Mouse (Mus musculus) CH12.LX (cell line): ENCODE data around the gene Nsd1. TPM values are rescaled to one million over a fixed set of nuclear protein-coding genes. Genes with fewer than 3 reads are reported as not detected.

Source experiments
- DNase-seq: peaks from one replicate; pipeline ENCODE4 v3.0.0-alpha.2; 2013; ENCODE audit errors: extremely low read depth
- H3K27ac ChIP-seq: 2 replicates; pipeline ENCODE4 v1.5.1; 2012; ENCODE audit warnings: low read depth, mild to moderate bottlenecking, control low read depth, moderate library complexity; ENCODE audit not compliant: insufficient read depth
- H3K27me3 ChIP-seq: replicated peaks from 2 replicates; pipeline ENCODE3; 2012; ENCODE audit warnings: inconsistent platforms
- H3K36me3 ChIP-seq, 2 experiments: replicated peaks in 1 of 2; 2 replicates each; pipeline versions ENCODE3 to v1.6.1; 2012; ENCODE audit warnings: inconsistent platforms in 1 of 2, low read length in 1 of 2, mild to moderate bottlenecking in 1 of 2, mixed read lengths in 1 of 2, moderate library complexity in 1 of 2; ENCODE audit not compliant: control insufficient read depth in 1 of 2, insufficient read depth in 1 of 2
- H3K4me1 ChIP-seq, 2 experiments: 2 replicates each; pipeline ENCODE4 v1.6.1; 2012; ENCODE audit warnings: inconsistent platforms in 1 of 2, moderate library complexity in 1 of 2; ENCODE audit not compliant: insufficient read depth in 2 of 2, control insufficient read depth in 1 of 2
- H3K4me2 ChIP-seq: 2 replicates; pipeline ENCODE4 v1.6.1; 2012; ENCODE audit warnings: low read depth, mild to moderate bottlenecking, control low read depth; ENCODE audit not compliant: poor library complexity, insufficient read depth, severe bottlenecking
- H3K4me3 ChIP-seq, 3 experiments: fragments of 150-350 bp in 1 of 3; sonication (generic) in 1 of 3; replicated peaks in 1 of 3; 2 replicates each; pipeline versions ENCODE3 to v1.5.1; 2011 to 2012; ENCODE audit warnings: low read depth in 2 of 3, low read length in 2 of 3, mild to moderate bottlenecking in 2 of 3, moderate library complexity in 2 of 3, control low read depth in 1 of 3, improper control_type of control experiment in 1 of 3, inconsistent platforms in 1 of 3, mixed read lengths in 1 of 3; ENCODE audit not compliant: poor library complexity in 1 of 3
- H3K79me2 ChIP-seq: replicated peaks from 2 replicates; pipeline ENCODE4 v1.6.1; 2012; ENCODE audit warnings: mild to moderate bottlenecking, moderate library complexity; ENCODE audit not compliant: control insufficient read depth, poor library complexity, insufficient read depth, severe bottlenecking; ENCODE audit errors: extremely low read depth
- H3K9ac ChIP-seq: 2 replicates; pipeline ENCODE4 v1.6.1; 2012; ENCODE audit warnings: low read depth, mild to moderate bottlenecking, control low read depth, moderate library complexity; ENCODE audit not compliant: insufficient read depth
- H3K9me3 ChIP-seq: replicated peaks from 2 replicates; pipeline ENCODE3; 2012; ENCODE audit warnings: low read length, inconsistent platforms, mixed read lengths
- BHLHE40 ChIP-seq: IDR thresholded peaks from 2 replicates; pipeline ENCODE4 v1.6.1; 2011; ENCODE audit warnings: mild to moderate bottlenecking, low read depth, low read length, improper control_type of control experiment
- CHD2 ChIP-seq: IDR thresholded peaks from 2 replicates; pipeline ENCODE4 v1.6.1; 2011; ENCODE audit warnings: low read length, improper control_type of control experiment
- EP300 ChIP-seq: IDR thresholded peaks from 2 replicates; pipeline ENCODE4 v1.6.1; 2011; ENCODE audit warnings: low read length, improper control_type of control experiment
- GABPA ChIP-seq: IDR thresholded peaks from 2 replicates; pipeline ENCODE4 v1.6.1; 2012; ENCODE audit warnings: low read depth, low read length, improper control_type of control experiment, inconsistent platforms; ENCODE audit not compliant: insufficient replicate concordance
- HCFC1 ChIP-seq: IDR thresholded peaks from 2 replicates; pipeline ENCODE4 v1.6.1; 2012; ENCODE audit warnings: low read depth, mild to moderate bottlenecking, inconsistent platforms, low read length, improper control_type of control experiment
- JUND ChIP-seq: conservative IDR thresholded peaks from 2 replicates; pipeline ENCODE4 v1.6.1; 2011; ENCODE audit warnings: low read depth, low read length, improper control_type of control experiment
- MAFK ChIP-seq: IDR thresholded peaks from 2 replicates; pipeline ENCODE4 v1.6.1; 2011; ENCODE audit warnings: low read length, improper control_type of control experiment; ENCODE audit not compliant: insufficient replicate concordance
- MAX ChIP-seq: IDR thresholded peaks from 2 replicates; pipeline ENCODE4 v1.6.1; 2011; ENCODE audit warnings: low read length, improper control_type of control experiment
- MYC ChIP-seq: IDR thresholded peaks from 2 replicates; pipeline ENCODE4 v1.6.1; 2011; ENCODE audit warnings: low read depth, mild to moderate bottlenecking, improper control_type of control experiment, low read length
- POLR2AphosphoS2 ChIP-seq: IDR thresholded peaks from 2 replicates; pipeline ENCODE4 v1.6.1; 2011; ENCODE audit warnings: low read depth, low read length, improper control_type of control experiment
- SIN3A ChIP-seq: IDR thresholded peaks from 2 replicates; pipeline ENCODE4 v1.6.1; 2012; ENCODE audit warnings: low read length, improper control_type of control experiment, inconsistent platforms
- USF1 ChIP-seq: IDR thresholded peaks from 2 replicates; pipeline ENCODE4 v1.6.1; 2014; ENCODE audit warnings: low read depth, mild to moderate bottlenecking, inconsistent platforms, low read length, improper control_type of control experiment
- ZC3H11A ChIP-seq: IDR thresholded peaks from 2 replicates; pipeline ENCODE4 v1.6.1; 2012; ENCODE audit warnings: low read depth, mild to moderate bottlenecking, inconsistent platforms, low read length, improper control_type of control experiment
- ZNF384 ChIP-seq: IDR thresholded peaks from 2 replicates; pipeline ENCODE4 v1.6.1; 2012; ENCODE audit warnings: low read depth, low read length, improper control_type of control experiment, inconsistent platforms
- dilution Hi-C: fragments of 300-500 bp; cut with MboI; formaldehyde crosslinking; loops from 2 replicates; pipeline ENCODE4 v1.14.3; 2020; ENCODE audit warnings: low sequenced_read_pairs; ENCODE audit not compliant: extremely low pct_unique_long_range_greater_than_20kb, extremely low pct_ligation_motif_present
- in situ Hi-C: fragments of 300-500 bp; cut with MboI; formaldehyde crosslinking; loops from 3 replicates; pipeline ENCODE4 v1.14.3; 2019; ENCODE audit warnings: low sequenced_read_pairs, low pct_ligation_motif_present, low pct_unique_long_range_greater_than_20kb, mixed read lengths
- polyA plus RNA-seq: library from polyadenylated mRNA; unstranded; fragments of >175 nt; gene quantifications from 2 replicates; pipeline ENCODE4 v1.2.1, GENCODE M21; 2012; ENCODE audit warnings: low read depth; ENCODE audit not compliant: insufficient read length
- total RNA-seq, 2 experiments: library from RNA; depleted of rRNA; stranded (reverse); fragments of 300-350 nt in 1 of 2; fragments of >200 nt in 1 of 2; gene quantifications; 2 replicates each; pipeline ENCODE4 v1.2.3; 2012 to 2014

The Nsd1 gene
- total and polyA plus RNA-seq, 3 experiments, result 11.8 to 13.8 (median 12.6) TPM

DNA sequence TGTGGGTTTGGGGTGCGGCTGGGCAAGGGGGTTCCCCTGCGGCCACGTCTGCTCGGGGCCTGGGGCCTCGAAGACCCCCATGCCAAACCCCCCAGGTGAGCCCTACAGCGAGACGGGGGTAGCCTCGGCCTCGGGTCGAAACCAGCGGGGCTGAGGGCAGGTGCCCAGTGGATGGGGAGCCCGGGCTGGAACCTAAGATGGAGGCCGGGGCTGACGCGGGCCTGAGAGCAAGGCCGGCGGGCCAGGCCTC lies 1.3 kb downstream of the Nsd1 start:
- H3K4me2 ChIP-seq, result no peak overlapping the region
- in situ Hi-C loops (no loop called here), dilution Hi-C loops (no loop called here)
- no peak overlapping the region for H3K27ac ChIP-seq
- DNase-seq, result no peak
- no peak overlapping the region for H3K4me3 ChIP-seq
- peaks cover 19% of the 10 kb centered on the region for H3K79me2 ChIP-seq
- no peaks in the 10 kb centered on the region for H3K27me3 ChIP-seq
- H3K9ac ChIP-seq, result no peak overlapping the region
- peaks cover 23% of the 10 kb centered on the region for H3K9me3 ChIP-seq
- H3K4me1 ChIP-seq, result peaks cover 2 to 17% of the 10 kb centered on the region in 2 experiments; a peak in 2 of 4 replicates
- TF ChIP-seq ZNF384, result no peak
- no peak for TF ChIP-seq ZC3H11A
- TF ChIP-seq GABPA, result no peak
- no peak for TF ChIP-seq USF1
- TF ChIP-seq SIN3A, result no peak
- TF ChIP-seq BHLHE40, result no peak
- no peak for TF ChIP-seq JUND
- TF ChIP-seq POLR2AphosphoS2, result no peak
- H3K36me3 ChIP-seq, result peaks cover 0 to 3% of the 10 kb centered on the region in 2 experiments

DNA sequence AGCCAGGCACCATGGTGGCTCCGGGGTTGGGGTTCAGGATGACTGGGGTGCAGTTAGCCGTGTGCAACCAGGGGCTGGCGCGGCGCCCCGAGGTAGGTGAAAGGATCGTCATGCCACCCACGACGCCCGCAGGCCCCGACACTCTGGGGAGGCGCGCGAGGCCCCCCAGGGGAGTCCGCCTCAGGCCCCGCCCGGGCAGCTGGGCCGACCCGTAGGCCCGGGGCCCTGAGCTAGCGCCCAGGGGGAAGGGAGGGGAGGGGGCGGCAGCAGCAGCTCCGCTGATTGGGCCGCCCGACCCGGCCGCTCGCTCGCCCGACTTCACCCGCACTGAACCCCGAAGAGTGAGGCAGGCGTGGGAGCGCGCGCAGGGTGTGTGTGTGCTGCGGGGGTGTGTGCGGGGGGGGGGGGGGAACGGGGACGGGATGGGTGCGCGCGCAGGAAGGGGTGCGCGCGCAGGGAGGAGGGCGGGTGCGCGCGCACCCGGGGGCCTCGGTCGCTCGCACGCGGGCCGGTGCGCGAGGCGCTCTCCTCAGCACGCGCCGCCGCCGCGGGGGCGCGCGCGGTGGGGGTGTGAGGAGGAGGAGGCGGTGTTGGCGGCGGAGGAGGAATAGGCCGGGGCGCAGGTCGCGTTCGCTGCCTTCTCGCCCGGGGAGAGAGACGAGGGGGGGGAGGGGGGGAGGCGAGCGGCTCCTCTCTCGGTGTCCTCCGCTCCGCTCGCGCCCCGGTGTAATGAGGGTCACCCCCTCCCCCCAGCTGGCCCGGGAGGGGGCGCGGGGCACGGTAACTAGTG lies 1.8 kb downstream of the Nsd1 start:
- Histone ChIP-seq H3K9me3 (peaks cover 23% of the 10 kb centered on the region), H3K79me2 (peaks cover 24% of the 10 kb centered on the region), H3K27me3 (no peaks in the 10 kb centered on the region), H3K36me3 (peaks cover 0 to 9% of the 10 kb centered on the region in 2 experiments), H3K4me3 (peak overlapping the region in 1 of 3 experiments; percentile 66), H3K4me1 (peaks cover 5 to 22% of the 10 kb centered on the region in 2 experiments; a peak in 3 of 4 replicates), H3K27ac (no peak overlapping the region), H3K4me2 (no peak overlapping the region), H3K9ac (peak overlapping the region; percentile 72)
- TF ChIP-seq EP300, result no peak
- dilution Hi-C loops, result no loop called here
- in situ Hi-C loops, result no loop called here
- DNase-seq, result no peak

DNA sequence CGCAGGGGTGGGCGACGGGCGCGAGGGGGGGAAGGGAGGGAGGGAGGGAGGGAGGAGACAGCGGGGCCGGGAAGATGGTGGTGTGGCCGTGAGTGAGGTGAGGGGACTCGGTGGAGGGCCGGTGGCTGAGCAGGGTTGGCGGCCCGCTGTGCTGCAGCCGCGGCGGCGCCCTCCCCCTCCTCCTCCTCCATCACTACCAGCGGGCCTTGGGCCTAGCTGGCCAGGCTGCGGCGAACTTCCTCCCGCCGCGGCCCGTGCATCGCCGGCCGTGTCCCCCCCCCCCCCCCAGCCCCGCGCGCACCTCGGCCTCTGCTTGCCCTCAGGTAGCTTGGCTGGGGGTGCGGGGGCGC lies 2.4 kb downstream of the Nsd1 start:
- peak overlapping the region in 2 of 3 experiments; percentile 59 to 66 for H3K4me3 ChIP-seq
- TF ChIP-seq CHD2 (no peak), BHLHE40 (0 out of 2 replicates have a peak, but pooled peaks have one; percentile 14), MAFK (no peak), HCFC1 (no peak), MYC (no peak), MAX (no peak)
- DNase-seq, result no peak
- peaks cover 5 to 22% of the 10 kb centered on the region in 2 experiments; a peak in 3 of 4 replicates for H3K4me1 ChIP-seq
- no peaks in the 10 kb centered on the region for H3K27me3 ChIP-seq
- H3K9ac ChIP-seq, result peak overlapping the region; percentile 72
- dilution Hi-C loops (no loop called here), in situ Hi-C loops (no loop called here)
- peaks cover 23% of the 10 kb centered on the region for H3K9me3 ChIP-seq
- no peak overlapping the region for H3K4me2 ChIP-seq
- peaks cover 0 to 9% of the 10 kb centered on the region in 2 experiments for H3K36me3 ChIP-seq
- H3K79me2 ChIP-seq, result peaks cover 28% of the 10 kb centered on the region
- peak overlapping the region; percentile 68 for H3K27ac ChIP-seq
